Mouse (Mus musculus) kidney, postnatal 4 days (tissue): ENCODE data around the gene Haus8.
"Not testable (repeated sequence)": the region's sequence is repeated elsewhere in the genome, so short reads cannot be mapped to it uniquely, and the experiment has no call there.

ENCODE experiments used
- DNase-seq, 2 experiments: peaks; one replicate each; pipeline ENCODE4 v3.0.0; 2021; ENCODE audit warnings: mixed read lengths in 2 of 2

The Haus8 gene

DNA sequence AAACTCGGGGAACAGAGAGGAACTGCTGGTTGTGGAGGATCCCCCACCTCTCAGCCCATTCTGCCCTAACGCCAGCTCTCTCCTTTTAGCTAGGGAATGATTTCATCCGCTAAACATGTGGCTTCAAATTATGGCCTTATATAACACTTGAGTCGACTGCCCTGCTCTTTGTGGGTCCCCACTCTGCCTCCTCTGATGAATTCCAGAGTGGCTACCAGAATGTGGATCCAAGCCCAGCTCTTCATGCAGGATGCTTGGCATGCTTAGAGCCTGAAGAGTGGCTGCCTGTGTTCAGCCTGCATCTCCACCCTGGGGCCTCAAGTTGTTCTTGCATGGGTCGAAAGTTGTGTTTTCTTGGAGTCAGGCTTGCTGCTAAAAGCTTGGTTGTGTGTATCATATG is 9.9 kb upstream of the Haus8 start:
- no peak for DNase-seq

DNA sequence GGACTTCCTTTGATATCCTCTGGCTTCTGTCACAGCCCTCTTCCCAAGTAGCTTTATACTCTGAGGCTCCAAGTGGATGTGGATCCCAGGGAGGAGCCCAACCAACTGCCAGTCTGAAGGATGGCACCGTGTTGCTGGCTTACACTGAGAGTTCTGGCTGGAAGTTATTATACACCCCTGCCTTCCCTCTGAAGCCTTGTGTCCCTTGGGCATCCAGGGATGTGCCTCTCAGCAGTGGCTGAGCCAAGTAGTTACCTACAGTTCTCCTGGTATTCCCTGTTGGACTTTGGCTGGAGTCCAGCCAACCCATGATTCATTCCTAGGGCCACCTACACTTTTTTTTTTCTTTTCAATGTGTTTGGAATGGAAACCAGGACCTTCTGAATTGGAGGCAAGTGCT is 9.0 kb upstream of the Haus8 start:
- DNase-seq, result not testable (repeated sequence)

DNA sequence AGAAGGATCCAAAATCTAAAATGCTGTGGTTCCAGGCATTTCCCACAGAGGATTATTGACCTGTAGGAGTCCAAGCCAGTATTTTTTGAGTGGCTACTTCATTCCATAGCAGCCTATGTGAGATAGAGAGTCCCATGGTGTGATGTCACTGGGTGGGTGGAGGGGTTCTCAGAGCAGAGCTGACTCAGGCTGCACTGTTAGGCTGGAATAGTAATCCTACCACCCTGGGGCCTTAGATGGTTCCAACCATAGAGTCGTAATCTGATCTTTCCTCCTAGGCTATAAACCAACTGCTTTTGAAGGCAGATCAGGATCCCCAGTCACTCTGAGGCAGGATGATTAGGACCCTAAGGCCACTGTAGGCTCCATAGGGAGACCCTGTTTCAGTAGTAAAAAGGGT is 6.7 kb upstream of the Haus8 start:
- not testable (repeated sequence) for DNase-seq

DNA sequence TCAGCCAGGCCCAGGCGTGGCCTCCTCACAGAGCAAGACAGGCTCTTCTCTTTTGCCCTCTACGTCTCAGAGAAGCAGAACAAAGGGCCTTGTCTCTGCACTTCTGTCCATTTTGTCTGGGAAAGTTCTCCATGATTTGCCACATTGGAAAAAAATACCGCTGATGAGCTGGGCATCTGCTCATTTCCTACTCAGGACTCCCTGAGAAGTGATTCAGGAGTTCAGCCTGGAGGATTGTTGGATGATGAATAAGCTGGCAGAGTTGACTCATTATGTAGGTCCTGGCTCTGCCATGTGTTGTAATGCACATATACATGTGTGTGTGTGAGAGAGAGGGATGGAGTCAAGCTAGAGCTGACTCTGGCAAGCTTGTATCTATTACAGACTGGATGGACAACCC is 3.4 kb upstream of the Haus8 start:
- DNase-seq, result no peak

DNA sequence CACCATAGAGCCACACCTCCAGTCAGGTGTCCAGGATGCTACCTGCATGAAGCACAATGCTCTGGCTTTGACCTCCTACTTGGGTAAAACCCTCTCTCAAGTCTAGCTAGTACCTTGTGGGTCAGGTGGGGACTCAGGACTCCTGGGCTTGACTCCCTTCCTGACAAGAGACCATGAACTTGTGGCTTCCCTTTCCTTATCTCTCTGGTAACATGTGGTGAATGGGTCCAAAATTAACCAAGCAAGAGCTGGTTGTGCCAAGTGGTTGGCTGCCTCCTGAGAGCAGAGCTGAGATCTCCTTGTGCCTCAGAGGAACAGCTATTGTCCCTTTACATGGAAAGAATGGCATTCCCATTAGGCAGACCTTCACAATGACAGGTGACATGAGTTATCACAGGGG is 1.7 kb upstream of the Haus8 start:
- DNase-seq, result no peak

DNA sequence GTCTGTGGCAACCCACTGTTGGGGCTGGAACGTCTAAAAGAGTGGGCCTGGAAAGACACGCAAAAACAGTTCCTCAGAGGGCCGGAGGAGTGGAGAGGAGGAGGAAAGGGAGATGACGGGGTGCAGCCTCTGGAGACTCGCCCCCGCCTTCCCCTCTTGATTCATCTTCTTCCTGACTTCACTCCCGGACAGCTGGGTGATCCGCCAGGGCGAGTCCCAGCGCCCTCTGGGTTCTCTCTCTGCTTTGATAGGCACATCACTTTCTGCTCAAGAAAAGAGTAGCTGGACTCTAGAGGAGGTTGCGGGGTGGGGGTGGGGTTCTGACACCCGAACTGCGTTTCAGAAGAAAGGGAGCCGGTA is 397 bp upstream of the Haus8 start:
- DNase-seq, result peak; percentile 64 to 81

DNA sequence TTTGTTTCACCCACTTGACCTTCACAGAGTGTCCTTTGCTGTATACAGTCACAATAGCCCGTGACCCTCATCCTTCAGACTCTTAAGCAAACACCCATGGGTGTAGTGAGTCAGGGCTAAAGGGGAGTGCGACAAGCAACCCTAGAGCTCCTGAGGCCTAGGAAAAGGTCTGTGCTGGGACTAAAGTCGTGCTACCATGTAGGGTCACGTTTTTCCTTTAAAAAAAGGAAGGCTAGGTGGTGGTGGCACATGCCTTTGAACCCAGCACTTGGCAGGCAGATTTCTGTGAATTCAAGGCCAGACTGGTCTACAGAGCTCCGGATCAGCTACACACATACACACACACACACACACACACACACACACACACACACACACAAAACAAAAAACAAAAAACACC is 1.1 kb downstream of the Haus8 start:
- DNase-seq, result no peak

DNA sequence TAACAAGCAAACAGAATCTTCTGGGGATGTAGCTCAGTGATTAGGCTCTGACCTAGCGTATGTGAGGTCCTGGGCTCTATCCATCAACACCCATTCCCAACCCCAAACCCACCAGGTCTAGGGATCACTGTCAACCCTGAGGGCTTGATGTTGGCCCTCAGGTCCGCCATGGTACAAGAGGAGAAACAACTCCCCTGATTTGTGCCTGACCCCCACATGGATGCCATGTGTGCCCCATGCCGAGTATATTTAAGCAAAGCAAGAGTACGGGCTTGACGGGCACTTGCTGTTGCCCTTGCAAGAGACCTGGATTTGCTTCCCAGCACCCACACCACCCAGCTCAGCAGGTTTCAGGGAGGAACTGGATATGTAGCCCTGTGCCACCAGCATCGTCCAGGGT is 4.4 kb downstream of the Haus8 start:
- DNase-seq, result not testable (repeated sequence)

DNA sequence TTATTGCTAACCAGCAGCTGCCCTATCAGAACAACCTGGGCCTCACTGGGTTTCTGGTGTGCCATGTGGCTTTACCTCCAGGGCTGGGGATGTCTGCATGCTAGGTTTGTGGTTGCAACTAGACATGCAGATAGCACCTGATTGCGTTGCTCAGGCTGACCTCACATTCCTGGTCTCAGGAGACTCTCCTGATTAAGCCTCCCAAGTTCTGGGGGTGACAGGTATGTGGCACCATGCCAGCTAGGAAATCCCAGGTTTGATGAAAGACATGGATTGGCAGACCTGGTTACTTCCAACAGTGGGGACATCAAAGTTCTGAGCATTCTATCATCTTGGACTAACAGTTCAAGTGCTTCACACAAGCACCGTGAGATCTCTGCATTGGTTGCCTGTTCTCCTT is 5.0 kb downstream of the Haus8 start:
- DNase-seq, result no peak

DNA sequence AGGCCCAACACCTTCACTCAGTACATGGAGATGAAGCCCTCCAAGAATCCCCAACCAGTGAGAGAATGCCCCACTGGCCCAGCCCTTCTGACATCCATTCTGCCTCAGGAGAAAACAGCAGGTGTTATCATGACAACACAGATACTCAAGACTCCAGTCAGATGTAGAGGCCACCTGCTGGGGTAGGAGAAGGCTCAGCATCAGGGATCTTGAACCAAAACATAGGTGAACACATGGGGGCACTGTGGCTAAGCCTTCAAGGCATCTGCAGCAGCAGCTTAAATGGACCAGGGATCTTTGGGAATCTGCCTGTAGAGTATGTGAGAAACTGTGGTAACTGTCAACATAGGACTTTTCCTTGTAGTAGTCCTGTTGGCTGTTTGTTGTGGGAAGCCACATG is 11.5 kb downstream of the Haus8 start:
- peak in 1 of 2 experiments; percentile 38 for DNase-seq

DNA sequence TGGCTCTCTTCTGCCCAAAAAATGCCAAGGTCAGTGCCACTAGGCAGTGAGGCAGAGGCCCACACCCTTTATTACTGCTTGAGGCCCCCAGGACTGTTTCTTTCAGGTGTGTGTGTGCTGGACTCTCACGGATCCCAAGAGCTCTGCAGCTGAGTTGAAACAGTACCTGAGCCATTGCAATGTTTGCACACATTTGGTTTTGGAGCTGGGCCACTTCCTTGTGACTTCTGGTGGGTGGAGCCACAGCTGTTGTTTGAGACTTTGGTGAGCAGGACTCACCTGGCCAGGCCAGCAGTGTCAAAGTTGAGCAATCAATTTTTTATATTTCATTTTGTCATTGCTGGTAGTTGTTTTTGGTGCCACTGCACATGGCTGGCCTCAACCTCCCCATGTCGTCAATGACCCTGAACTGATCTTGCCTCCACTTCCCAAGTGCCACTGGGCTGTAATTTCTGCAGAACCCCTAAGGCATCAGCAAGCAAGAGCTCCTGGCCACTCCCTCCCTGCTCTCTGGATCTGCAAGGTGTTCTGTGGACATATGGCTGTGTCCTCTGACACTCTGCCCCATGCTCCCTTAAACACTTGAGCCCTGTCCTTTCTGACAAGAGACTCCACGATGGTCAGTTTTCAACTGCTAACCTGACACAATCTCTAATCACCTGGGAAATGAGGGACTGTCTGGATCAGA is 16.0 kb downstream of the Haus8 start:
- DNase-seq, result no peak

DNA sequence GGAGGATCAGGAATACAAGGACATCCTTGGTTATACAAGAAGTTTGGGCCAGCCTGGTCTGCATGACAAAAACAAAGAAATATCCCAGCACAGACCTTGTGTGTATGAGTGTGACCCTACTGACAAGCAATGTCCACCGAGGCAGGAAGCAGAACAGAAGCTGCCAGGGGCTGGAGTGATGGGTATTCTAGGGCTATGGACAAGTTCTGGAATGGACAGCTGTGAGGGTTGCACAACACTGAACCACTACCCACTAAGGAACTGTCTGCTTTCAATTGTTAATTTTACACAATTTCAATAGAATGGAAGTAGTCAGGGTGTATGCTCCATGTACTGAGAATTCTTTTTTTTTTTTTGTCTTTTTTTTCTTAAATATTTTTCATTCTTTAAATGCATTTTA is 24.5 kb downstream of the Haus8 start:
- no peak for DNase-seq

DNA sequence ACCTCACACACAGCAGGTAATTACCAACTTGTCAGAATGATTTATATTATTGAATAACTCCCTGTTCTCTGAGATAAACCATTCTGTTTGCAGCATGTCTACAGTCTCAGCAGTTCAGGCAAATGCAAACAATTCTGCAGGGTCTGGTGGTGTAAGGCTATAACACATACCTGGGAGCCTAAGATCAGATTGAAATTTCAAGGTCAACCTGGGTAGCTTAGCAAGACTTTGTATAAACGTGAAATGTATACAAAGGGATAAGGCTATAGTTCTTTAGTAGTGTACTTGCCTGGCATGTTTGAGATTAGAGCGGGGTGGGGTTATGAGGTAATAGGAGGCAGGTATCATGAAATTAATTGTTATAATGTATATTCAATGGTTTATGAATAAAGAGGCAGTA is 30.0 kb downstream of the Haus8 start:
- DNase-seq, result no peak

DNA sequence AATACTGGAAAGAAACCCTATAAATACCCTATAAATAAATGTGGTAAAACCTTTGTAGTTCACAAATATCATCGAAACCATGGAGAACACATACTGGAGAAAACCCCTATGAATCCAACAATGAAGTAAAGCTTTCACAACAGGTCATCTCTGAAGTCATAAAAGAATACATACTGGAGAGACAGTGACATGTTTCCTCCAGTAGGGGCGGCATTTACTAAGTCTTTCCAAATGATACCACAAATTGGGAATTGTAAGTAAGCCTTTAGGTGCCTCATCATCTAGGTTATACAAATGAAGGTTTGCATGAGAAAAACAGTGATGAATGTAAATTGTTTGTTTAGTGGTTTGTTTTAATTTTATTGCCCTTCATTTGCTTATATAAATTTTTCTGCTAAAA is 48.2 kb downstream of the Haus8 start:
- DNase-seq, result peak; percentile 4 to 6

DNA sequence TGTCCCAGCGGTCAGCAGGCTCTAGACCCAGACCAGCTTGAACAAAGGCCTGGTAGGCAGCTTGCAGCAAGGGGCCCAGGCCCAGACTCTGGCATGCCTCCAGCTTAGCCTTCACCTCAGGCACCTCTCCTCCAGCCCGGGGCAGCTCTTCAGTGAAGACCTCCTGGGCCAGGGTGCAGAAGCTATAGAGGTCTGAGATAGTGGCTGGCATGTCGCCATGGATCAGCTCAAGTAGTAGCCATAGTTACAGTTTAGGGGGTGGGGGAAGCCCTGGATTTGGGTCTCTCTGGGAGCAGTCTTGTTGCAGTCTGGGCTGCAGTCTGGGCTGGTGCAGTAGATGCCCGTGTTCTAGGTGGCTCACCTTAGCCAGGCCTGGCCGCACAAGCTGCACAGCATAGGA is 58.5 kb downstream of the Haus8 start:
- DNase-seq, result not testable (repeated sequence)

DNA sequence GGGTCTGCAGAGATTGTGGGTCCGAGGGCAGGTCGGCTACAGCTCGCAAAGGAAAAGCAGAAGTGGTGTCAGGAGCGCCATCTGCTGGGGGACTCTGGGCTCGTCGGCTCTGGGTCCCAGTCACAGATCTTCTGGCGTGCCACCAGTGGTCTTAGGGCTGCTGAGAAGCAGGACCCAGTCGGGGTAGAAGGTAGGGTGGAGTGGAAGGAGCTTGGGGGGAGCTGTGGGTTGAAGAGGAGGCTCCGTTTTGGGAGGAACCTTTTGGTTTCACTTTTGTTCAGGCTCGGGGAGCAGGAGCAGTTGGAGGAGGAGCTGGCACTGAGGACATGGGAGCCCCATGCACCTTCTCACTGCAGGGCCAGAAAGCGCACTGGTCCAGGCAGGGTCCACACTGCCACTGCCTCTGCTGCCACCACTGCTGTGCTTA is 67.2 kb downstream of the Haus8 start:
- DNase-seq, result peak; percentile 10 to 25
